Mouse (Mus musculus): ENCODE data around the gene Myo7a. TPM values are rescaled to one million over a fixed set of nuclear protein-coding genes. Genes with fewer than 3 reads are reported as not detected.

Gene Myo7a
- polyA plus RNA-seq, 1 experiment from 2014 or later, result 8.8 TPM

DNA sequence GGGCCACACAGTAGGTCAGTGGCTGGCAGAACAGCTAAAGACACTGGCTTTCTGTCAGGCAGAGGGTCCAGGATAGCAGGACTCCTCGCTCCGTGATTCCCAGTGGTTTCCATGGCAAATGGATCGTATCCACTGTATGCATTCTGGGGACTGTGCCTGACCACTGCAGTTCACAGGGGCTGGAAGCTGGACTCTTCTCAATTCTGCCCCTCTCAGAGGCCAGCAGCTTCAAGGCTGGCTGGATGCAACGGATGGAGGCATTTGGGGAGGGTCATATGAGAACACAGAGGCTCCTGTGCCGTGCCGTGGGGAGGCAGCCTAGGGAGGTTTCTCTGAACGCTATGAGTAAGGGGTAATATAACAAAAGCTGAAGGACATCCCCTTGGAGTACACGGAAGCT is 22.9 kb upstream of the Myo7a start:
- peaks cover 23% of the 10 kb centered on the region for H3K36me3 ChIP-seq (replicated peaks)
- H3K9ac ChIP-seq, result no peak overlapping the region
- 78% methylated on average over 8 of the region's 8 CpGs for WGBS (ENCODE audit: insufficient replicate concordance)
- H3K27ac ChIP-seq (replicated peaks), result no peak overlapping the region
- no peaks in the 10 kb centered on the region for H3K9me3 ChIP-seq (replicated peaks)
- no peaks in the 10 kb centered on the region for H3K27me3 ChIP-seq
- peaks cover 35% of the 10 kb centered on the region for H3K4me1 ChIP-seq (replicated peaks)
- ATAC-seq (ENCODE audit: insufficient read depth), result no peak
- H3K4me3 ChIP-seq (replicated peaks), result no peak overlapping the region
- H3K4me2 ChIP-seq, result no peak overlapping the region

DNA sequence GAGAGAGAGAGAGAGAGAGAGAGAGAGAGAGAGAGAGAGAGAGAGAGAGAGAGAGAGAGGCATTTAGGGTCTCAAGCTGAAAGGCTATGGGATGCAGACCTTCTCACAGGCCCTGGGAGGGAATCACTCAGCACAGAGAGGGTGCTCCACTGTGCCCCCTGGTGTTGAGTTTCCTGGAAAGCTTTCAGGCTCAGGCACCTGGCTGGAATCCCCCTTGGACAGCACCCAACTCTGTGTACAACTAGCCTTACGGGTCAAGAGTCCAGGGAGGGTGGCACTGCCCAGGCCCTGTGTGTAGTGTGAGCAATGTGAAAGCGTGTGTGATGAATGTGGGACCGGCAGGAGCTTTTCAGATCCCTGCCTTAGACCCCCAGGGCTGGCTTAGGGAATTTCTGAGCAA is 21.9 kb upstream of the Myo7a start:
- no peak; the same call in 1 of the 2 replicates for ATAC-seq (ENCODE audit: insufficient read depth)
- WGBS (ENCODE audit: insufficient replicate concordance), result 75% methylated on average over 3 of the region's 3 CpGs
- no peak overlapping the region for H3K4me2 ChIP-seq
- H3K9ac ChIP-seq, result no peak overlapping the region
- no peaks in the 10 kb centered on the region for H3K9me3 ChIP-seq (replicated peaks)
- no peak overlapping the region for H3K27ac ChIP-seq (replicated peaks)
- peaks cover 15% of the 10 kb centered on the region for H3K36me3 ChIP-seq (replicated peaks)
- H3K4me1 ChIP-seq (replicated peaks), result peaks cover 35% of the 10 kb centered on the region
- H3K27me3 ChIP-seq, result no peaks in the 10 kb centered on the region
- H3K4me3 ChIP-seq (replicated peaks), result no peak overlapping the region

GRCm38 (mm10) chr7:98140597-98140996 is 21.3 kb upstream of the Myo7a start:
- Histone ChIP-seq H3K4me1 (replicated peaks) (peaks cover 32% of the 10 kb centered on the region), H3K4me3 (replicated peaks) (no peak overlapping the region), H3K9ac (no peak overlapping the region), H3K4me2 (no peak overlapping the region), H3K9me3 (replicated peaks) (no peaks in the 10 kb centered on the region), H3K27me3 (no peaks in the 10 kb centered on the region), H3K27ac (replicated peaks) (0 out of 2 replicates have a peak overlapping the region, but pooled peaks have one; percentile 11), H3K36me3 (replicated peaks) (peaks cover 16% of the 10 kb centered on the region)
- peak; percentile 73 for ATAC-seq (ENCODE audit: insufficient read depth)
- WGBS (ENCODE audit: insufficient replicate concordance), result 16% methylated on average over 2 of the region's 2 CpGs

- Histone ChIP-seq H3K9me3 (replicated peaks) (no peaks in the 10 kb centered on the region), H3K4me1 (replicated peaks) (peaks cover 30% of the 10 kb centered on the region), H3K9ac (no peak overlapping the region), H3K27ac (replicated peaks) (no peak overlapping the region), H3K4me3 (replicated peaks) (no peak overlapping the region), H3K4me2 (no peak overlapping the region), H3K36me3 (replicated peaks) (peaks cover 16% of the 10 kb centered on the region), H3K27me3 (no peaks in the 10 kb centered on the region)
- 28% methylated on average over 9 of the region's 9 CpGs for WGBS (ENCODE audit: insufficient replicate concordance)
- ATAC-seq (ENCODE audit: insufficient read depth), result no peak
Measured at GRCm38 (mm10) chr7:98139216-98139615, 19.9 kb upstream of the Myo7a start.

DNA sequence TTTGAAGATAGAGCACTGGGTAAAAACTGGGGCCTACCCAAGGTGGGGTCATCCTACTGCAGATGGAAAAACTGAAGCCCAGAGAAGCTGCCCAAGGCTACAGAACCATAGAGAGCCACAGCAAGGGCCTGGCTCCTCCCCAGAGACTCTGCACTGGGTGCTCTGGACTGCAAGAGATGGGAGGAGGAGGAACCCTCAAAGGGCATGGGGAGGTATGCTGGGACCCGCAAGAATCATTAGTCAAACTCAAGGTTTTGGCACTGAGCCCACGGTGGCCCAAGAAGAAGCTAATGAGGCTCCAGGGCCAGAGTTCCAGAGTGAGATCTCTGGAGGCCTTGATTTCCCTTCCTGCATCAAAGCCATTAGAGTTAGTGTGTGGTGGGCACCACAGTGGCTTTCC is 18.7 kb upstream of the Myo7a start:
- no peaks in the 10 kb centered on the region for H3K9me3 ChIP-seq (replicated peaks)
- no peak overlapping the region for H3K4me3 ChIP-seq (replicated peaks)
- H3K27ac ChIP-seq (replicated peaks), result no peak overlapping the region
- no peak for ATAC-seq (ENCODE audit: insufficient read depth)
- no peak overlapping the region for H3K9ac ChIP-seq
- H3K27me3 ChIP-seq, result no peaks in the 10 kb centered on the region
- WGBS (ENCODE audit: insufficient replicate concordance), result 79% methylated on average over 2 of the region's 2 CpGs
- H3K4me2 ChIP-seq, result no peak overlapping the region
- H3K4me1 ChIP-seq (replicated peaks), result peaks cover 29% of the 10 kb centered on the region
- H3K36me3 ChIP-seq (replicated peaks), result peaks cover 15% of the 10 kb centered on the region; the same call in 1 of the 2 replicates

GRCm38 (mm10) chr7:98137583-98137982 is 18.3 kb upstream of the Myo7a start:
- Histone ChIP-seq H3K4me1 (replicated peaks) (peaks cover 25% of the 10 kb centered on the region), H3K36me3 (replicated peaks) (peaks cover 19% of the 10 kb centered on the region), H3K9me3 (replicated peaks) (no peaks in the 10 kb centered on the region), H3K27ac (replicated peaks) (no peak overlapping the region), H3K9ac (no peak overlapping the region), H3K4me3 (replicated peaks) (no peak overlapping the region), H3K27me3 (no peaks in the 10 kb centered on the region), H3K4me2 (no peak overlapping the region)
- 71% methylated on average over 3 of the region's 3 CpGs for WGBS (ENCODE audit: insufficient replicate concordance)
- ATAC-seq (ENCODE audit: insufficient read depth), result no peak

DNA sequence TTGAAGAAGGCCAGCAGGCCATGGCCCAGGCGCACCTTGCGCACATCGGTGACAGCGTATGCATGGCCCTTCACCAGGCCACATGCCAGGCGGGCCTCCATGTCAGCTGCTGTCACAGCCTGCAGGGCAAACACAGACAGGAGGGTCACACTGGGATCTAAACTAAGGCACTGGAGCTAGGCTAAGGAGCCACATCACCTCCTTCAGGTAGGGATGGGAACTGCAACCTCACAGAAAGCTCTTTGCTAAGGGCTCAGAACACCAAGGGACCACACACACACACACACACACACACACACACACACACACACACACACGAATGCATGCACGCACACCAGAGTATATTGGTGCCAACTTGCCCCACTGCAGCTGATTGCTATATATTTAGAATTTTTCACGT is 12.4 kb upstream of the Myo7a start:
- no peak for ATAC-seq (ENCODE audit: insufficient read depth)
- Histone ChIP-seq H3K9me3 (replicated peaks) (no peaks in the 10 kb centered on the region), H3K36me3 (replicated peaks) (peaks cover 71% of the 10 kb centered on the region), H3K4me2 (no peak overlapping the region), H3K9ac (no peak overlapping the region), H3K4me3 (replicated peaks) (no peak overlapping the region), H3K27ac (replicated peaks) (no peak overlapping the region), H3K4me1 (replicated peaks) (no peaks in the 10 kb centered on the region), H3K27me3 (no peaks in the 10 kb centered on the region)
- 88% methylated on average over 8 of the region's 8 CpGs for WGBS (ENCODE audit: insufficient replicate concordance)

GRCm38 (mm10) chr7:98125473-98125872 is 6.1 kb upstream of the Myo7a start:
- H3K36me3 ChIP-seq (replicated peaks), result peaks cover 72% of the 10 kb centered on the region
- H3K9ac ChIP-seq, result no peak overlapping the region
- no peak for ATAC-seq (ENCODE audit: insufficient read depth)
- 27% methylated on average over 5 of the region's 5 CpGs for WGBS (ENCODE audit: insufficient replicate concordance)
- H3K9me3 ChIP-seq (replicated peaks), result no peaks in the 10 kb centered on the region
- H3K4me3 ChIP-seq (replicated peaks), result no peak overlapping the region
- no peak overlapping the region for H3K27ac ChIP-seq (replicated peaks)
- no peak overlapping the region for H3K4me2 ChIP-seq
- peaks cover 13% of the 10 kb centered on the region for H3K4me1 ChIP-seq (replicated peaks)
- H3K27me3 ChIP-seq, result no peaks in the 10 kb centered on the region

DNA sequence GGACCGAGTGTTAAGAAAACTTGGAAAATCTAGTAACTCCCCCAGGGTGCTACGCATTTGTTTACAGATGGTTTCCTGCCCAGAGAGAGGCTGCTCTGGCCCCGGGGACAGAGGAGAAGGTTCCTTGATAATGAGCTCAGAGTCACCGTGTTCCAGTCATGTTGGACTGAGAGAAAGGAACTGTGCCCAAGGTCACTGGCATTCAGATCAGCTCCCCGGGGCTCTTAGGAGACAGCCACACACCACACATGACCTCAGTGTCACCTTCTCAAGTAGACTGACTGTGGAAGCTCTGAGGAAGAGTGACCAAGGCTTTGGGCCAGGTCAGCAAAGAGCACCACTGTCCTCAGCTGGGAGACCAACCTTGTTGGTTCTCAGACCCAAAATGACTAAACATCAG is 5.4 kb upstream of the Myo7a start:
- ATAC-seq (ENCODE audit: insufficient read depth), result no peak

DNA sequence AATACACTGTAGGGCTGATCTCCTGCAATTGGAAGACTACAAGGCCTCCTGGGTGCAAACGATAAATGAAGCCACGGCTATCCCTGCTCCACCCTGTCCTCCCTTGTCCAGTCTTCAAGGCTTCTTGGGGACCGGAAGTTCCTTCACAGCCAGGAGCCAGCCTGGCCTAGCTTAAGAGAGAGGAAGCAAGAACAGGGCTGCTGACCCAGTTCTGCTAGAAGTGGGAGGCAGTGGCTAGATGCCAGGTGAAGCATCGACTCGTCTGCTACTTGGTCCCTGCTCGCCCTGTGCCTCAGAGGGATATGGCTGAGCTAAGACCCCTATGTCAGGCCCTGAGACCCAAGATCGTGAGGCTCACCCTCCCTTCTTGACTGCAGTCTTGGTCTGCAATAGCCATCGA is 2.3 kb upstream of the Myo7a start:
- peaks cover 35% of the 10 kb centered on the region for H3K36me3 ChIP-seq (replicated peaks)
- no peaks in the 10 kb centered on the region for H3K27me3 ChIP-seq
- no peak overlapping the region for H3K27ac ChIP-seq (replicated peaks)
- ATAC-seq (ENCODE audit: insufficient read depth), result no peak
- 71% methylated on average over 8 of the region's 8 CpGs for WGBS (ENCODE audit: insufficient replicate concordance)
- peaks cover 34% of the 10 kb centered on the region for H3K4me1 ChIP-seq (replicated peaks)
- no peaks in the 10 kb centered on the region for H3K9me3 ChIP-seq (replicated peaks)
- no peak overlapping the region for H3K4me2 ChIP-seq
- no peak overlapping the region for H3K9ac ChIP-seq
- H3K4me3 ChIP-seq (replicated peaks), result no peak overlapping the region

More for the DNA sequence above, 5.4 kb upstream of the Myo7a start:
- Histone ChIP-seq H3K4me1 (replicated peaks) (peaks cover 18% of the 10 kb centered on the region), H3K36me3 (replicated peaks) (peaks cover 65% of the 10 kb centered on the region), H3K27ac (replicated peaks) (no peak overlapping the region), H3K4me3 (replicated peaks) (no peak overlapping the region), H3K4me2 (no peak overlapping the region), H3K9ac (no peak overlapping the region), H3K9me3 (replicated peaks) (no peaks in the 10 kb centered on the region), H3K27me3 (no peaks in the 10 kb centered on the region)
- WGBS (ENCODE audit: insufficient replicate concordance), result 57% methylated on average over 5 of the region's 5 CpGs

DNA sequence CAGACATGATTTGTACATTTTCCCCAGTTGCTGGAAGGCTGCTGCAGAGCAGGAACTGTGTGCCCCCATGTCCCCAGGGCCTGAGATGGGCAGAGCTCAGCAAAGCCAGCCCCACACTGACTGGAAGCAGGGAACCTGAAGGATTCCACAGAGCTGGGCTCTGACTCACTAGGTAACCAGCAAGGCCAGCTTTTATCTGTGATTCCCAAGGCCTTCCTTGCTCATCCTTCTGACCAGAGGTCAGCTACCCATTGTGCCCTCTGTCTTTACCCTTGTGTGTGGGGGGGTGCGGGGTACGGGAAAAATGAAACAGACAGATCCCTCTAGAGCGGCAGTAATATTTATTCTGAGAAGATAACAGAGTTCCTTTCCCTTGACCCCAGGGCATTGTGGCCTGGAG is 1.9 kb upstream of the Myo7a start:
- WGBS (ENCODE audit: insufficient replicate concordance), result 57% methylated on average over 3 of the region's 3 CpGs
- Histone ChIP-seq H3K36me3 (replicated peaks) (peaks cover 31% of the 10 kb centered on the region), H3K4me2 (no peak overlapping the region), H3K9me3 (replicated peaks) (no peaks in the 10 kb centered on the region), H3K4me1 (replicated peaks) (peaks cover 34% of the 10 kb centered on the region), H3K4me3 (replicated peaks) (no peak overlapping the region), H3K27me3 (no peaks in the 10 kb centered on the region), H3K27ac (replicated peaks) (no peak overlapping the region), H3K9ac (no peak overlapping the region)
- no peak for ATAC-seq (ENCODE audit: insufficient read depth)

- Histone ChIP-seq H3K4me2 (peak overlapping the region; percentile 54), H3K9ac (no peak overlapping the region), H3K4me3 (replicated peaks) (peak overlapping the region; percentile 26; the same call in 1 of the 2 replicates), H3K9me3 (replicated peaks) (no peaks in the 10 kb centered on the region), H3K27me3 (no peaks in the 10 kb centered on the region), H3K4me1 (replicated peaks) (peaks cover 34% of the 10 kb centered on the region), H3K27ac (replicated peaks) (no peak overlapping the region), H3K36me3 (replicated peaks) (peaks cover 22% of the 10 kb centered on the region)
- 0 out of 2 replicates have a peak, but pooled peaks have one; percentile 2 for ATAC-seq (ENCODE audit: insufficient read depth)
- 7% methylated on average over 7 of the region's 7 CpGs for WGBS (ENCODE audit: insufficient replicate concordance)
Measured at GRCm38 (mm10) chr7:98120325-98120724, 1.0 kb upstream of the Myo7a start.

Data from liver, embryonic 15.5 days (tissue).